Mouse (Mus musculus) megakaryocyte-erythroid progenitor cell, adult 5 weeks (primary cell): ENCODE results near the gene Erfe. TPM values are rescaled to one million over a fixed set of nuclear protein-coding genes. Genes with fewer than 3 reads are reported as not detected.

Experiments
- polyA plus RNA-seq: library from polyadenylated mRNA; stranded (reverse); fragments of >175 nt; gene quantifications from 2 replicates; pipeline ENCODE4 v1.2.3, GENCODE M21; 2012

The Erfe gene
- polyA plus RNA-seq, result 0.57 and 0.86 TPM in 2 replicates

DNA sequence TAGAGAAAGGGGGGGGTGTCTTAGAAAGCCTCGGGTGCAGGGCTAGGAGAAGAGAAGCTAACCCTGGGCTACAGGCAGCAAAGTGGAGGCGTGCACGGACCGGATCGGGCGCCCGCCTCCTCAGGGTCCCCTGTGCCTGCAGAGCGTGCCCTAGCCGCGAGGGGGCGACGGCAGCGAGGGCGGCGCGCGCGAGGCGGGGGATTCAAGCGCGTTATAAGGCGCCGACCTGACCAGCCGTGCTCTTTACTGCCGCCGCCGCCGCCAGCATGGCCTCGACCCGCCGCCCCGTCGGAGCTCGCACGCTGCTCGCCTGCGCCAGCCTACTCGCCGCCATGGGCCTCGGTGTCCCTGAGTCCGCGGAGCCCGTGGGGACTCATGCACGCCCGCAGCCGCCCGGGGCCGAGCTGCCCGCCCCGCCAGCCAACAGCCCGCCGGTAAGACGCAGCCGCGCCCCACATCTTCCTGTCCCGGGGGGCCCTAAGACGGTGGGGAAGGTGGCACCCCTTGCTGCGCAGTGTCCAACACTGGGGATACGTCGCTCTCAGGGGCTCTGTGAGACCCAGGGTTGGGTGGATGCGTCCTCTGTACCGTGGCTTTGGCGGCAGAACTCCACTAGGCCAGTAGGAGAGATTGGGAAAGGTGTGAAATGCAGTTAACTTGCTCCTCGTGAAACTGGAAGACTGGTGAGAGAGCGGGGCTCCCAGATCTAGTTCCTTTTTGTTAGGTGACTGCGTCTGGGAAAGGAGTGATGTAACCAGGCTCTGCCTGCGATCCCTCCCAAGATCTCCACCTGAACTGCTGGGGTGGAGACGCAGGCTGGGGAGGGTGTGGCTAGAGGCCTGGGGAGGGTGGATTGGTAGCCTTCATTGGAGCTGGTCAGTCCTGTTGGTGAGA lies at the start of gene Erfe:
TSS of gene Erfe (plus strand) at position 216 of the 894 bp plus-strand sequence.

DNA sequence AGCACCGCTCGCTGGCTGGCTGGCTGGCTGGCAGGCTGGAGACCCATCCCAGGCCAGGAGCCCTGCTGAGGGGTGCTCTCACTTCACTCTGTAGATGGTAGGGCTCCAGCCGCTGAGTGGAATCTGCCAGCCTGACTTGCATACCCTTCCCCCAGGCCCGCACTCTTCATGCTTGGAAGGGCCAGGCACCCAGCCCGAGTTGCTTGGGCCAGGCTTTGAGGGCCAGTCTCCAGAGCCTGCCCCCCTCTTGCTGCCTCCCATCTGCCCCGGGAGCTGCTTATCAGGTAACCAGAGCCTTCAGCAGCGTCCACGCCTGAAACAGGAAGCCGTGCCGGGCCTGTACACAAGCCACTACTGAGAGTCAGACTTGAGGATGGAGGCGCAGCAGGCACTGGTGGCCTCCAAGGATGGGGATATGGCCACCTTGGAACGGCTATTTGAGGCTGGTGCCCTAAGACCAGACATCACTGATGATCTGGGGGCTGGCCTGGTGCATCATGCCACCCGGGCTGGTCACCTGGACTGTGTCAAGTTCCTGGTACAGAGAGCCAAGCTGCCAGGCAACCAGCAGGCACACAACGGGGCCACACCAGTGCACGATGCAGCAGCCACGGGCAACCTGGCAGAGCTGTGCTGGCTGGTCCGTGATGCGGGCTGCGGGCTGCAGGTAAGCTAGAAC lies 44.3 kb upstream of the Erfe start, which contains the start of gene Espnl:
TSS of gene Espnl (plus strand) at position 316 of the 679 bp plus-strand sequence.

DNA sequence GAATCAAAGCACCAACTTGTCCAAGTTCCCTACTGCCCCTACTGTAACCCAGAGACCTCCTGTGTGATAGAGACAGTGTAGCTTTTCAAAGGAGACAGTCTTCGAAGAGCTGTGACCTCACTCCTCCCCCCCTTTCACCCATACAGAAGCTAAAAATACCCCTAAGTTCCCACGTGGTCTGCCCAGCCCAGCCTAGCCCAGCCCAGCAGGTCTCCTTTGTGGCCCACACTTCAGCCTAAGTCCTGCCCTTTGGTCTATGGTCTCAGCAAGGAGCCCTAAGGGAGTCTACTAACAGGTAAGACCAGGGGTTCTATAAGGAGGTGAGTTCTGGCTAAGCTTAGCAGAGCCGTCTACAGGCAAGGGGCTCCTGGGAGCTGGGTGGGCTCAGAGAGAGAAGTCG lies 15.4 kb upstream of the Erfe start, which contains the start of gene Klhl30:
TSS of gene Klhl30 (plus strand) at position 176 of the 400 bp plus-strand sequence.

DNA sequence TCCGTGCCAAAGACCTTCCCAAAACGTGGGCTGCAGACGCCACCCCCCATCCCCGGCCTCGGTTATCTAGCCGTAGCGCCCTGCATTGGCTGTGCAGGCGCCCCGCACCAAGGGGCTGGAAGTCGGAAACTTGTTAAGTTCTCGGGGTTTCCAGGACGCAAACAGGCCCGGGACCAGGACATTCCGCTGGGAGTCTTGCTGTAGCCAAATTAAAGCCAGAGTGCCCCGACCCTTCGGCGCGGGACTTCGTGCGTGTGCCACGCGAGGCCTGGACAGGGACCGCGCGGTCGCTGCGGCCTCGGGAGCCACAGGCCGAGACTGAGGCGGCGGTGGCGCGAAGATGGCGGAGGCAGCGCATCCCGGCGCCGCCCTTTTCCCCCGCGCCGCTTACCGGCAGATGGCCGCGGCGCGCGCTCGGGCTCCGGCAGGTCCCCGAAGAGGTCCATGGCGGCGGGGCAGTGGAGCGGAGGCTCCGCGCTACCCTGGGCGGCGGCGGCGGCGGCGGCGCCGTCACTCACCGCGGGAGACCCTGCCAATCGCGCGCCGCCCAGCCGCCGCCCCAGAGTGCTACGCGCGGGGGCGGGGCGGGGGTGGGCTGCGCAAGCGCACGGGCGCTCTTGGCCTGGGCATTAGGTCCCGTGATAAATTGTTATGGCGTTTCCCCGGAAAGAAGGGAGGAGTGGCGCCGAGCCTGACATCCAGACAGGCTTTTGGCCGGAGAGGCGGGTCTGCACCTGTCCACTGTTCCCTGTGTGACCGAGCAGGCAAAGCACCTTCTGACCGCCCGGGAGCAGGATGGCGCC lies 32.2 kb downstream of the Erfe start, which contains the start of gene Ilkap:
TSS of gene Ilkap (minus strand) at position 556 of the 803 bp plus-strand sequence.

DNA sequence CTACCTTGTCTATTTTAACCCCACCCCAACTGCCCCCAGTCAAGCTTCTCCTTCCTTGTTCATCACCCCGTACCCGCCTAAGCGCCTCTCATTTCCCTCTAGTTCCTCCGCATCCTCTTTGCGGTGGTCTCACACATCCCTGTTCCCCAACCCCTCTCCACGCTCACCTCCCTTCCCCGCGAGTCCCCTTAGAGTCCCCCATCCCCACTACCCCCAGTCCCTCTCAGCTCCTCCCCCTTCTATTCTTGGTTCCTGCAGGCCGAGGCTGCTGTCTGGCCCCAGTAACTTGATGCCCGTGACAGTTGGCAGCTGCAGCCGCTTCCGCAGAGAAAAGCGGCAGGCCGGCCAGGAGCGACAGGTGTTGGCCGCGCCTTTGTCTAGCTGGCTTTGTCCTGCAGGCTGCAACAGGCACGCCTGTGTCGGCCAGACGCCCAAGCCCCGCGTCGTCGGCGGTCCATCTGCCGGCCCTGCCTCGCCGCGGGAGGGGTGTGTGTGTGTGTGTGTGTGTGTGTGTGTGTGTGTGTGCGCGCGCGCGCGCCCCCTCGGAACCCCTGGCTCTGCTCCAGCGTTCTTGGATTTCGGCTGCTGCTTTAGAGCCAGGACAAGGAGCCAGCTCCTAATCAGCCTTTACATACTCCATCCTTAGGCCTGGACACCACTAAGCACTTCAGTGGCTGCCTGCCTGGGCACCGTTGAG lies 47.8 kb downstream of the Erfe start, which contains the start of gene Hes6:
TSS of gene Hes6 (minus strand) at position 141 of the 697 bp plus-strand sequence.

Other genes with a start within 250 kb of the Erfe start
- 0.06 and 0.10 TPM in 2 replicates for gene Rbm44, start 221.3 kb upstream of the Erfe start, polyA plus RNA-seq
- gene Ramp1, start 186.6 kb upstream of the Erfe start, polyA plus RNA-seq, result 239 and 288 TPM in 2 replicates
- gene Ube2f, start 116.1 kb upstream of the Erfe start, polyA plus RNA-seq, result 17.9 and 18.6 TPM in 2 replicates
- 31.4 and 32.7 TPM in 2 replicates for gene Scly, start 68.1 kb upstream of the Erfe start, polyA plus RNA-seq
- 0.40 and 0.55 TPM in 2 replicates for gene Espnl, start 44.4 kb upstream of the Erfe start, polyA plus RNA-seq
- gene Klhl30, start 15.4 kb upstream of the Erfe start, polyA plus RNA-seq, result 0.03 and 0.13 TPM in 2 replicates
- gene Ilkap, start 32.4 kb downstream of the Erfe start, polyA plus RNA-seq, result 62.2 and 78.0 TPM in 2 replicates
- 105 and 109 TPM in 2 replicates for gene Hes6, start 47.6 kb downstream of the Erfe start, polyA plus RNA-seq
- 12.3 and 25.1 TPM in 2 replicates for gene Per2, start 92.9 kb downstream of the Erfe start, polyA plus RNA-seq
- gene Traf3ip1, start 128.2 kb downstream of the Erfe start, polyA plus RNA-seq, result 5.0 and 7.9 TPM in 2 replicates
- 9.8 and 15.8 TPM in 2 replicates for gene Asb1, start 174.1 kb downstream of the Erfe start, polyA plus RNA-seq